Mouse (Mus musculus) neural tube, embryonic 12.5 days (tissue): ENCODE measurements around the gene Smim23. TPM values are rescaled to one million over a fixed set of nuclear protein-coding genes. Genes with fewer than 3 reads are reported as not detected.

Experiments
- ATAC-seq: fragments of 200-750 bp; cut with Nextera tagmentation; 2 replicates; pipeline ENCODE4 v1.8.0; 2017; ENCODE audit warnings: low read depth, mild to moderate bottlenecking, moderate TSS enrichment, moderate library complexity; ENCODE audit not compliant: low FRiP score
- H3K27ac ChIP-seq: fragments of 300-500 bp; sonication (generic); 2 replicates; pipeline ENCODE4 v1.5.1; 2016
- H3K27me3 ChIP-seq: fragments of 300-500 bp; sonication (generic); replicated peaks from 2 replicates; pipeline ENCODE4 v1.6.1; 2016; ENCODE audit warnings: mild to moderate bottlenecking
- H3K36me3 ChIP-seq: fragments of 300-500 bp; sonication (generic); 2 replicates; pipeline ENCODE4 v1.6.1; 2016; ENCODE audit warnings: mild to moderate bottlenecking
- H3K4me1 ChIP-seq: fragments of 300-500 bp; sonication (generic); 2 replicates; pipeline ENCODE4 v1.6.1; 2016
- H3K4me2 ChIP-seq: fragments of 300-500 bp; sonication (generic); replicated peaks from 2 replicates; pipeline ENCODE4 v1.6.1; 2016; ENCODE audit warnings: mild to moderate bottlenecking
- H3K4me3 ChIP-seq: fragments of 300-500 bp; sonication (generic); 2 replicates; pipeline ENCODE4 v1.5.1; 2016
- H3K9ac ChIP-seq: fragments of 300-500 bp; sonication (generic); 2 replicates; pipeline ENCODE4 v1.6.1; 2016; ENCODE audit warnings: mild to moderate bottlenecking
- H3K9me3 ChIP-seq: fragments of 300-500 bp; sonication (generic); 2 replicates; pipeline ENCODE4 v1.6.1; 2016; ENCODE audit warnings: mild to moderate bottlenecking
- WGBS: fragments of 180-500 bp; shearing (Covaris S2); methylation state at CpG from one replicate; pipeline ENCODE4 v1.1.7; 2016; 5-methylcytosine and 5-hydroxymethylcytosine counted together
- polyA plus RNA-seq: library from polyadenylated mRNA; unstranded; fragments of >200 nt; fragmentation: Nextera tagmentation; extraction: Ambion mirVana; gene quantifications from 2 replicates; pipeline ENCODE4 v1.2.1, GENCODE M21; 2016

The Smim23 gene
- polyA plus RNA-seq, 1 experiment from 2014 or later: not detected

GRCm38 (mm10) chr11:32805958-32806357, 18.4 kb downstream of the Smim23 start:
- H3K9ac ChIP-seq: no peak overlapping the region
- no peaks in the 10 kb centered on the region for H3K36me3 ChIP-seq
- H3K4me2 ChIP-seq: no peak overlapping the region
- H3K4me3 ChIP-seq: no peak overlapping the region
- 10% methylated on average over 2 of the region's 2 CpGs for whole genome bisulfite sequencing
- H3K27ac ChIP-seq: no peak overlapping the region
- no peaks in the 10 kb centered on the region for H3K4me1 ChIP-seq
- peak; percentile 58; the same call in 1 of the 2 replicates for ATAC-seq
- no peaks in the 10 kb centered on the region for H3K27me3 ChIP-seq
- no peaks in the 10 kb centered on the region for H3K9me3 ChIP-seq

- no peak overlapping the region for H3K27ac ChIP-seq
- no peak overlapping the region for H3K4me3 ChIP-seq
- no peaks in the 10 kb centered on the region for H3K4me1 ChIP-seq
- no peak for ATAC-seq
- H3K36me3 ChIP-seq: no peaks in the 10 kb centered on the region
- no peak overlapping the region for H3K4me2 ChIP-seq
- H3K9me3 ChIP-seq: no peaks in the 10 kb centered on the region
- 57% methylated on average over 4 of the region's 4 CpGs for WGBS
- no peak overlapping the region for H3K9ac ChIP-seq
- H3K27me3 ChIP-seq: no peaks in the 10 kb centered on the region
Measured at GRCm38 (mm10) chr11:32803658-32804057, 20.7 kb downstream of the Smim23 start.

GRCm38 (mm10) chr11:32801715-32802114, 22.7 kb downstream of the Smim23 start:
- Histone ChIP-seq H3K9me3 (no peaks in the 10 kb centered on the region), H3K4me2 (no peak overlapping the region), H3K9ac (no peak overlapping the region), H3K27me3 (no peaks in the 10 kb centered on the region), H3K4me1 (no peaks in the 10 kb centered on the region), H3K4me3 (no peak overlapping the region), H3K36me3 (no peaks in the 10 kb centered on the region), H3K27ac (no peak overlapping the region)
- WGBS: 83% methylated on average over 6 of the region's 6 CpGs
- no peak for ATAC-seq

GRCm38 (mm10) chr11:32800929-32801375, 23.5 kb downstream of the Smim23 start:
- Histone ChIP-seq H3K36me3 (no peaks in the 10 kb centered on the region), H3K4me3 (no peak overlapping the region), H3K27me3 (no peaks in the 10 kb centered on the region), H3K9me3 (no peaks in the 10 kb centered on the region), H3K9ac (no peak overlapping the region), H3K4me1 (no peaks in the 10 kb centered on the region), H3K4me2 (no peak overlapping the region), H3K27ac (no peak overlapping the region)
- no peak for ATAC-seq
- WGBS: 69% methylated on average over 7 of the region's 7 CpGs

- Histone ChIP-seq H3K9me3 (no peaks in the 10 kb centered on the region), H3K4me3 (no peak overlapping the region), H3K9ac (no peak overlapping the region), H3K36me3 (no peaks in the 10 kb centered on the region), H3K4me2 (no peak overlapping the region), H3K4me1 (no peaks in the 10 kb centered on the region), H3K27ac (no peak overlapping the region), H3K27me3 (no peaks in the 10 kb centered on the region)
- no peak for ATAC-seq
- WGBS: 48% methylated on average over 4 of the region's 4 CpGs
Measured at GRCm38 (mm10) chr11:32798445-32798844, 26.0 kb downstream of the Smim23 start.

GRCm38 (mm10) chr11:32794759-32795445, 29.5 kb downstream of the Smim23 start:
- Histone ChIP-seq H3K36me3 (no peaks in the 10 kb centered on the region), H3K27me3 (no peaks in the 10 kb centered on the region), H3K27ac (no peak overlapping the region), H3K4me3 (no peak overlapping the region), H3K9me3 (no peaks in the 10 kb centered on the region), H3K4me2 (no peak overlapping the region), H3K4me1 (no peaks in the 10 kb centered on the region), H3K9ac (no peak overlapping the region)
- WGBS: 64% methylated on average over 10 of the region's 10 CpGs
- no peak for ATAC-seq

GRCm38 (mm10) chr11:32786201-32786600, 38.2 kb downstream of the Smim23 start:
- Histone ChIP-seq H3K9ac (no peak overlapping the region), H3K4me3 (no peak overlapping the region), H3K4me2 (no peak overlapping the region), H3K9me3 (no peaks in the 10 kb centered on the region), H3K27me3 (no peaks in the 10 kb centered on the region), H3K4me1 (peaks cover 7% of the 10 kb centered on the region; the same call in 1 of the 2 replicates), H3K27ac (no peak overlapping the region), H3K36me3 (no peaks in the 10 kb centered on the region)
- ATAC-seq: no peak
- WGBS: 87% methylated on average over 5 of the region's 5 CpGs

- Histone ChIP-seq H3K4me2 (no peak overlapping the region), H3K27me3 (no peaks in the 10 kb centered on the region), H3K4me3 (no peak overlapping the region), H3K36me3 (no peaks in the 10 kb centered on the region), H3K9me3 (no peaks in the 10 kb centered on the region), H3K9ac (no peak overlapping the region), H3K4me1 (peaks cover 12% of the 10 kb centered on the region), H3K27ac (no peak overlapping the region)
- WGBS: 85% methylated on average over 6 of the region's 6 CpGs
- ATAC-seq: no peak
Measured at GRCm38 (mm10) chr11:32785591-32786147, 38.7 kb downstream of the Smim23 start.

GRCm38 (mm10) chr11:32782724-32783123, 41.7 kb downstream of the Smim23 start:
- WGBS: 81% methylated on average over 3 of the region's 3 CpGs
- H3K36me3 ChIP-seq: no peaks in the 10 kb centered on the region
- no peak for ATAC-seq

GRCm38 (mm10) chr11:32781633-32782404, 42.6 kb downstream of the Smim23 start:
- ATAC-seq: no peak
- H3K4me1 ChIP-seq: peaks cover 15% of the 10 kb centered on the region
- H3K27ac ChIP-seq: no peak overlapping the region
- no peaks in the 10 kb centered on the region for H3K36me3 ChIP-seq
- H3K4me3 ChIP-seq: no peak overlapping the region
- no peak overlapping the region for H3K9ac ChIP-seq
- no peaks in the 10 kb centered on the region for H3K27me3 ChIP-seq
- H3K4me2 ChIP-seq: no peak overlapping the region
- H3K9me3 ChIP-seq: no peaks in the 10 kb centered on the region
- WGBS: 56% methylated on average over 2 of the region's 2 CpGs

More at GRCm38 (mm10) chr11:32782724-32783123, 41.7 kb downstream of the Smim23 start:
- Histone ChIP-seq H3K9me3 (no peaks in the 10 kb centered on the region), H3K27me3 (no peaks in the 10 kb centered on the region), H3K4me3 (no peak overlapping the region), H3K9ac (no peak overlapping the region), H3K4me2 (no peak overlapping the region), H3K4me1 (peaks cover 15% of the 10 kb centered on the region), H3K27ac (no peak overlapping the region)

GRCm38 (mm10) chr11:32780747-32781536, 43.5 kb downstream of the Smim23 start:
- 31% methylated on average over 11 of the region's 11 CpGs for WGBS
- peaks cover 15% of the 10 kb centered on the region for H3K4me1 ChIP-seq
- peak; percentile 71 for ATAC-seq
- H3K9ac ChIP-seq: no peak overlapping the region
- H3K27ac ChIP-seq: no peak overlapping the region
- no peaks in the 10 kb centered on the region for H3K9me3 ChIP-seq
- H3K36me3 ChIP-seq: no peaks in the 10 kb centered on the region
- H3K4me3 ChIP-seq: no peak overlapping the region
- no peaks in the 10 kb centered on the region for H3K27me3 ChIP-seq
- H3K4me2 ChIP-seq: peak overlapping the region; percentile 19; the same call in 1 of the 2 replicates
